6 mouse cellular contexts compared by ENCODE assay signal in genomic region chr16:22382018-22382417, GRCm38 (mm10). TPM values are rescaled to one million over a fixed set of nuclear protein-coding genes. Genes with fewer than 3 reads are reported as not detected.
A peak's percentile ranks its signal among the peaks of the same experiment; 100 is the strongest.
DNase-seq lines count a peak whose midpoint lies in the region; ATAC-seq and TF ChIP-seq lines count a peak whose summit lies in the region.
"Not testable (repeated sequence)": the region's sequence is repeated elsewhere in the genome, so short reads cannot be mapped to it uniquely, and the experiment has no call there.

No protein-coding gene starts in this region.

- not testable (repeated sequence) for H3K4me2 ChIP-seq in intestine, embryonic 15.5 days (replicated peaks); intestine, embryonic 16.5 days (ENCODE audit: low read depth, low read length); intestine, postnatal 0 days (replicated peaks; ENCODE audit: low read depth); stomach, embryonic 16.5 days (ENCODE audit: low read depth, low read length); stomach, postnatal 0 days (replicated peaks; ENCODE audit: low read depth)

- H3K9ac ChIP-seq in intestine, embryonic 15.5 days; intestine, embryonic 16.5 days (ENCODE audit: low read depth, low read length); intestine, postnatal 0 days (ENCODE audit: low read depth, low read length); stomach, embryonic 16.5 days (ENCODE audit: low read length); stomach, postnatal 0 days (ENCODE audit: low read length): not testable (repeated sequence)

- H3K9me3 ChIP-seq in intestine, embryonic 15.5 days; intestine, embryonic 16.5 days (ENCODE audit: control insufficient read depth, low read length); intestine, postnatal 0 days (ENCODE audit: control insufficient read depth); stomach, embryonic 16.5 days (replicated peaks; ENCODE audit: control insufficient read depth, low read length); stomach, postnatal 0 days (ENCODE audit: control insufficient read depth, low read length): not testable (repeated sequence)

- not testable (repeated sequence) for H3K4me3 ChIP-seq in intestine, embryonic 15.5 days (replicated peaks); intestine, embryonic 16.5 days (ENCODE audit: low read length); intestine, postnatal 0 days (ENCODE audit: low read depth, low read length); stomach, embryonic 16.5 days (replicated peaks; ENCODE audit: low read length); stomach, postnatal 0 days (ENCODE audit: low read depth, low read length)

- H3K27me3 ChIP-seq in intestine, embryonic 15.5 days (replicated peaks); intestine, embryonic 16.5 days (replicated peaks; ENCODE audit: control insufficient read depth, insufficient read depth, low read length); intestine, postnatal 0 days (replicated peaks; ENCODE audit: control insufficient read depth, insufficient read depth, low read length); stomach, embryonic 16.5 days (ENCODE audit: control insufficient read depth, insufficient read depth, low read length); stomach, postnatal 0 days (ENCODE audit: control insufficient read depth, insufficient read depth, low read length): not testable (repeated sequence)

- not testable (repeated sequence) for TF ChIP-seq CTCF in intestine, postnatal 0 days (IDR thresholded peaks at IDR 0.05; ENCODE audit: low read depth); stomach, postnatal 0 days (IDR thresholded peaks at IDR 0.05; ENCODE audit: low read depth)

- TF ChIP-seq EP300 in stomach, postnatal 0 days (optimal IDR thresholded peaks at IDR 0.05): not testable (repeated sequence)

- H3K36me3 ChIP-seq in intestine, embryonic 15.5 days; intestine, embryonic 16.5 days (ENCODE audit: control insufficient read depth, insufficient read depth, low read length); intestine, postnatal 0 days (ENCODE audit: control insufficient read depth, insufficient read depth); stomach, embryonic 16.5 days (ENCODE audit: control insufficient read depth, insufficient read depth, low read length); stomach, postnatal 0 days (ENCODE audit: control insufficient read depth, insufficient read depth, low read length): not testable (repeated sequence)

- not testable (repeated sequence) for DNase-seq in stomach, postnatal 0 days (ENCODE audit: low spot score)
- peak; percentile 28 for DNase-seq in yolk sac, embryonic 10.5 days (ENCODE audit: low spot score)

- not testable (repeated sequence) for H3K4me1 ChIP-seq in intestine, embryonic 15.5 days (replicated peaks); intestine, embryonic 16.5 days (ENCODE audit: control insufficient read depth, insufficient read depth, low read length); intestine, postnatal 0 days (replicated peaks; ENCODE audit: control insufficient read depth, insufficient read depth, low read length); stomach, embryonic 16.5 days (ENCODE audit: control insufficient read depth, insufficient read depth, low read length); stomach, postnatal 0 days (replicated peaks; ENCODE audit: control insufficient read depth, insufficient read depth)

- peak; percentile 63 for ATAC-seq in intestine, embryonic 15.5 days
- peak; percentile 59 for ATAC-seq in intestine, embryonic 16.5 days
- ATAC-seq in intestine, postnatal 0 days: peak; percentile 54; the same call in 1 of the 2 replicates
- peak; percentile 58; the same call in 1 of the 2 replicates for ATAC-seq in stomach, embryonic 16.5 days (ENCODE audit: insufficient read depth, low FRiP score)
- peak; percentile 32; the same call in 1 of the 2 replicates for ATAC-seq in stomach, postnatal 0 days (ENCODE audit: low FRiP score, low TSS enrichment)

- 82% methylated on average over 6 of the region's 7 CpGs for WGBS in intestine, embryonic 15.5 days
- WGBS in intestine, embryonic 16.5 days: 72% methylated on average over 6 of the region's 7 CpGs
- WGBS in intestine, postnatal 0 days: 52% methylated on average over 6 of the region's 7 CpGs
- WGBS in stomach, embryonic 16.5 days: 73% methylated on average over 6 of the region's 7 CpGs
- WGBS in stomach, postnatal 0 days: 80% methylated on average over 6 of the region's 7 CpGs

- H3K27ac ChIP-seq in intestine, embryonic 15.5 days; intestine, embryonic 16.5 days (ENCODE audit: low read length); intestine, postnatal 0 days (ENCODE audit: low read depth, low read length); stomach, embryonic 16.5 days (ENCODE audit: low read length); stomach, postnatal 0 days (replicated peaks): not testable (repeated sequence)

RNA-seq across cellular contexts. Expression of gene Etv5, which starts 57.5 kb away (rescaled TPM):
- polyA plus RNA-seq in intestine, embryonic 15.5 days (2015; fragmentation: Nextera tagmentation; extraction: Ambion mirVana): 11.2 and 11.4 TPM in 2 replicates
- polyA plus RNA-seq in intestine, embryonic 16.5 days (2015; fragmentation: Nextera tagmentation; extraction: Ambion mirVana): 10.3 and 11.1 TPM in 2 replicates
- 5.4 and 5.7 TPM in 2 replicates for polyA plus RNA-seq in intestine, postnatal 0 days (2015; fragmentation: Nextera tagmentation; extraction: Ambion mirVana)
- 17.4 and 18.0 TPM in 2 replicates for polyA plus RNA-seq in stomach, embryonic 16.5 days (2015; fragmentation: Nextera tagmentation; extraction: Ambion mirVana)
- 6.0 and 6.3 TPM in 2 replicates for polyA plus RNA-seq in stomach, postnatal 0 days (2015; fragmentation: Nextera tagmentation; extraction: Ambion mirVana)
